Mouse (Mus musculus): ENCODE measurements around the gene Hmcn2. TPM values are rescaled to one million over a fixed set of nuclear protein-coding genes. Genes with fewer than 3 reads are reported as not detected.

Hmcn2 gene
- polyA plus RNA-seq, 2 experiments, result 0.23 to 0.70 TPM

DNA sequence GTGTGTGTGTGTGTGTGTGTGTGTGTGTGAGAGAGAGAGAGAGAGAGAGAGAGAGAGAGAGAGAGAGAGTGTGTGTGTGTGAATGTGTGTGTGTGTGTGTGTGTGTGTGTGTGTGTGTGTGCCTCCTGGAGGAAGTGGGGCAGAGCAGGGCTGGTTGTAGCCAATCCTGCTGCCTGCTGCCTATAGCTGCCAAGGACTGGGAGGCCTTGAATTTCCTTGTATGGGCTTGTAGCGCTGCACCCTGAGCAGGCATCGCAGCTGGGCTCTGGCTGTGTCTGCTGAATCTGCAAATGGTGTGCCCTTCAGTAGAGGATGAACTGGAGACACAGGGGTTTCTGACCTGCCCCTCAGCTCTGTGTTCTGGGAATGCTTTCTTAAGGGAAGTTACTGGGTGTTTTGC, 3.9 kb downstream of the Hmcn2 start:
- Histone ChIP-seq H3K4me1 (ENCODE audit: control insufficient read depth, insufficient read depth, low read length) (no peaks in the 10 kb centered on the region), H3K27me3 (ENCODE audit: control insufficient read depth, insufficient read depth, low read length) (peaks cover 47% of the 10 kb centered on the region), H3K4me2 (replicated peaks; ENCODE audit: low read depth, low read length, severe bottlenecking) (no peak overlapping the region), H3K36me3 (ENCODE audit: control insufficient read depth, insufficient read depth, low read length) (no peaks in the 10 kb centered on the region), H3K9me3 (ENCODE audit: control insufficient read depth, low read length) (no peaks in the 10 kb centered on the region), H3K4me3 (replicated peaks; ENCODE audit: low read length) (no peak overlapping the region), H3K9ac (ENCODE audit: low read depth, low read length, severe bottlenecking) (no peak overlapping the region), H3K27ac (replicated peaks; ENCODE audit: low read depth, low read length) (no peak overlapping the region)
- ATAC-seq (ENCODE audit: low FRiP score, low read depth) (peak; percentile 57; the same call in 1 of the 2 replicates), DNase-seq (ENCODE audit: low spot score) (no peak)
- TF ChIP-seq POLR2A (IDR thresholded peaks at IDR 0.05; ENCODE audit: borderline replicate concordance, extremely low read depth, insufficient read depth, insufficient read length), result no peak
- 25% methylated on average over 2 of the region's 2 CpGs for WGBS

DNA sequence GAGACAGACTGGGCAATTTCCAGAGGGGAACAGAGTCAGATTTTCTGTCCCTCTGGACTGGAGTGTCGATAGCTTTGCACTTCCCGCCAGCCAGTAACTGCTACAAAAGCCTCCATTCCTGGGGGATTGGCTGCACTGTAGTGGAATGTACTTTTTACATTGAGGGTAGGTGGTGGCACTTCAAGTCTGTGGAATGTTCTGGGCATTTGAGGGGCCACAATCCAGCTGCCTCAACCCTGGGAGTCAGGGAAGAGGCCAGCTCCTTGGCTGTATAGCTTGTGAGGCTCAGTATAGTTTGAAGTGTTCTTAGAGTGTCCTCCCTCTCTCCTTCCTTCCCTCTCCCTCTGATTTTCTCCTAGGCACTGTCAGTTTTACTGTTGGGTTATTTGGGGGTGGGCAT, 5.0 kb downstream of the Hmcn2 start:
- Histone ChIP-seq H3K9me3 (ENCODE audit: control insufficient read depth, low read length) (no peaks in the 10 kb centered on the region), H3K27me3 (ENCODE audit: control insufficient read depth, insufficient read depth, low read length) (peaks cover 36% of the 10 kb centered on the region), H3K4me1 (ENCODE audit: control insufficient read depth, insufficient read depth, low read length) (no peaks in the 10 kb centered on the region), H3K36me3 (ENCODE audit: control insufficient read depth, insufficient read depth, low read length) (no peaks in the 10 kb centered on the region), H3K27ac (replicated peaks; ENCODE audit: low read depth, low read length) (no peak overlapping the region), H3K9ac (ENCODE audit: low read depth, low read length, severe bottlenecking) (no peak overlapping the region), H3K4me2 (replicated peaks; ENCODE audit: low read depth, low read length, severe bottlenecking) (no peak overlapping the region), H3K4me3 (replicated peaks; ENCODE audit: low read length) (no peak overlapping the region)
- TF ChIP-seq POLR2A (IDR thresholded peaks at IDR 0.05; ENCODE audit: borderline replicate concordance, extremely low read depth, insufficient read depth, insufficient read length), result no peak
- DNase-seq (ENCODE audit: low spot score) (no peak), ATAC-seq (ENCODE audit: low FRiP score, low read depth) (no peak)
- 68% methylated on average over 2 of the region's 2 CpGs for WGBS

DNA sequence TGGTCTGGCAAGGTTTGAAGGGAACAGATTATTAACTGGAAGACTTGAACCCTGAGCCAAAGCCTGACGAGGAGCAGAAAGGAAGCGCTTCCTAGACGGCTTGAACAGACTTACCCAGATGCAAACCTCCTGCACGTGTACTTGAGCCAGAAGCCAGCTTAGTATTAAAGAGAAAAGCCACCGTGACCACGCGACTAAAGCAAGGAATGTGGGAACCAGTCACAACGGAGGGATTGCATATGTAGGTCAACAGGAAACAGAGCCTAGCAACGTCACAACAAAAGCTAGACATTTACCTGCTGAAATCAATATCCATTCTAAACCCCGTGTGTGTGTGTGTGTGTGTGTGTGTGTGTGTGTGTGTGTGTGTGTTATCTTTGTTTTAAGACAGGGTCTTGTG, 13.0 kb downstream of the Hmcn2 start:
- Histone ChIP-seq H3K9me3 (ENCODE audit: control insufficient read depth, low read length) (no peaks in the 10 kb centered on the region), H3K27me3 (ENCODE audit: control insufficient read depth, insufficient read depth, low read length) (no peaks in the 10 kb centered on the region), H3K9ac (ENCODE audit: low read depth, low read length, severe bottlenecking) (no peak overlapping the region), H3K4me1 (ENCODE audit: control insufficient read depth, insufficient read depth, low read length) (no peaks in the 10 kb centered on the region), H3K4me2 (replicated peaks; ENCODE audit: low read depth, low read length, severe bottlenecking) (no peak overlapping the region), H3K4me3 (replicated peaks; ENCODE audit: low read length) (no peak overlapping the region), H3K36me3 (ENCODE audit: control insufficient read depth, insufficient read depth, low read length) (no peaks in the 10 kb centered on the region), H3K27ac (replicated peaks; ENCODE audit: low read depth, low read length) (no peak overlapping the region)
- no peak for ATAC-seq (ENCODE audit: low FRiP score, low read depth)
- no peak for TF ChIP-seq POLR2A (IDR thresholded peaks at IDR 0.05; ENCODE audit: borderline replicate concordance, extremely low read depth, insufficient read depth, insufficient read length)
- peak; percentile 22 for DNase-seq (ENCODE audit: low spot score)
- 50% methylated on average over 10 of the region's 10 CpGs for WGBS

DNA sequence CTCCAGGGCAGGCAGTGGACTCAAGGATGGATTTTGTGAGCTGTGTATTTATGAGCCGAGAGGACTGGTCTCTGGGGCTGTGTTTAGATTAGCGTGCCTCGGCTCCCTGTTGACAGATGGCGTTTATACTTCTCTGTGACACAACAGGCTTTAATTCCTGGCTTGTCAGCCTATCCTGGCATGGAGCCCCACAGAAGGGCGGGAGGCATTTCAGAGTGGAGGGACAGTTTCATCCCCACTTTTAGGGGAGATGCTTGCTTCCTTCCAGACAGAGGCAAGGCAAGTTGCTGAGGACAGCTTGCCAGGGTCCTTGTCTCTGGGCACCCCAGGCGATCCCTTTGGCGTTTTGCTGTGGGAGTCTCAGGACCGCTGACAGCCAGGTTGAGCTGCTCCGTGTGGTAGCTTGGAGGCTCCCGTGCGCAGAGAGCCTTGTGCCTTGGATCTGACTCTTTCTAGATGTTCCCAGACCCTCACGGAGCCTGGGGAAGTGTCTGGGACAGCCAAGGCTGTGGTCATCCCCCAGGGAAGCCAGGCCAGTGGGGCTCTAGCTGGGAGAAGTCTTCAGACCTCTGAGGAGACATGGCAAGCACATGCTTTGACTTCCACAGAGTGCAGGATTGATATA, 23.6 kb downstream of the Hmcn2 start:
- no peak for DNase-seq (ENCODE audit: low spot score)
- H3K27me3 ChIP-seq (ENCODE audit: control insufficient read depth, insufficient read depth, low read length), result no peaks in the 10 kb centered on the region
- no peak overlapping the region for H3K27ac ChIP-seq (replicated peaks; ENCODE audit: low read depth, low read length)
- no peaks in the 10 kb centered on the region for H3K36me3 ChIP-seq (ENCODE audit: control insufficient read depth, insufficient read depth, low read length)
- no peak overlapping the region for H3K9ac ChIP-seq (ENCODE audit: low read depth, low read length, severe bottlenecking)
- 32% methylated on average over 12 of the region's 12 CpGs for WGBS
- peaks cover 4% of the 10 kb centered on the region; the same call in 1 of the 2 replicates for H3K4me1 ChIP-seq (ENCODE audit: control insufficient read depth, insufficient read depth, low read length)
- H3K9me3 ChIP-seq (ENCODE audit: control insufficient read depth, low read length), result no peaks in the 10 kb centered on the region
- no peak for TF ChIP-seq POLR2A (IDR thresholded peaks at IDR 0.05; ENCODE audit: borderline replicate concordance, extremely low read depth, insufficient read depth, insufficient read length)
- H3K4me3 ChIP-seq (replicated peaks; ENCODE audit: low read length), result no peak overlapping the region
- no peak overlapping the region for H3K4me2 ChIP-seq (replicated peaks; ENCODE audit: low read depth, low read length, severe bottlenecking)
- no peak for ATAC-seq (ENCODE audit: low FRiP score, low read depth)

DNA sequence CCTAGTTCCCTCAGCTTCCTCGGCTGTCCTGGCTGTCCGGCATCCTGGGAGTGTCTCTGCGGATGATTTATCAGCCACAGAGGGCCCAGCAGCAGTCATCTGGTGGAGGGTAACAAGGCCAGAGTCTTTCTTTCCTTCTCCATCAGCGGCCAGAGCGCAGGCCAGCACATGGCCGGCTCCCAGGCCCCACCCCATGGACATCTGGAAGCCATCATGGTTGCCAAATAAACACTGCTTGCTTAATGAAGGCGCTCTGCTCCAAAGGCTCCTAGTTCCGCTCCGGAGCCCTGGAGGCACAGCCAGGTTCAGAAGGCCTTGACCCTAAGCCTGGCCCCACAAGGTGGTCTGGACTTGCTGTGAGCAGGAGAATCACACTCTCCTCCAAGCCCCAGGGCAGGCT, 25.6 kb downstream of the Hmcn2 start:
- peak; percentile 45 for DNase-seq (ENCODE audit: low spot score)
- H3K27ac ChIP-seq (replicated peaks; ENCODE audit: low read depth, low read length), result no peak overlapping the region
- 13% methylated on average over 9 of the region's 9 CpGs for WGBS
- no peak overlapping the region for H3K9ac ChIP-seq (ENCODE audit: low read depth, low read length, severe bottlenecking)
- H3K27me3 ChIP-seq (ENCODE audit: control insufficient read depth, insufficient read depth, low read length), result no peaks in the 10 kb centered on the region
- H3K36me3 ChIP-seq (ENCODE audit: control insufficient read depth, insufficient read depth, low read length), result no peaks in the 10 kb centered on the region
- H3K4me3 ChIP-seq (replicated peaks; ENCODE audit: low read length), result no peak overlapping the region
- no peak for ATAC-seq (ENCODE audit: low FRiP score, low read depth)
- no peak overlapping the region for H3K4me2 ChIP-seq (replicated peaks; ENCODE audit: low read depth, low read length, severe bottlenecking)
- peaks cover 4% of the 10 kb centered on the region; the same call in 1 of the 2 replicates for H3K4me1 ChIP-seq (ENCODE audit: control insufficient read depth, insufficient read depth, low read length)
- H3K9me3 ChIP-seq (ENCODE audit: control insufficient read depth, low read length), result no peaks in the 10 kb centered on the region
- TF ChIP-seq POLR2A (IDR thresholded peaks at IDR 0.05; ENCODE audit: borderline replicate concordance, extremely low read depth, insufficient read depth, insufficient read length), result no peak

All from limb, embryonic 14.5 days (tissue).